19 mouse cellular contexts compared by ENCODE assay signal in the genomic region with DNA sequence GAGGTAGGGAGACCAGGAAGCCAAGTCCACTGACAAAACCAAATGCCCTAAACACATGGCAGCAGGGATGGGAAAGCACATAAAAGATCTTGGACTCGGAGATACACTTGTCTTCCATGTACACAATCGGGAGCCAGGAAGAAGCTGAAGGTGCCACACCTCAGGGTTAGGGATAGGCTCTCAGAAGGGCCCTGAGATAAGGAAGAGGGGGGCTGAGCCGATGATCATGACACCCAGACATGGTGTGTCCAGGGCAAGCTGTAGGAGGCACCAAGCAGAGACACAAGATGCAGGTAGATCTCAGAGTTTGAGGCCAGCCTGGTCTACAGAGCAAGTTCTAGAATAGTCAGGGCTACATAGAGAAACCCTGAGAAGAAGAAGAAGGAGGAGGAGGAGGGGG. TPM values are rescaled to one million over a fixed set of nuclear protein-coding genes. Genes with fewer than 3 reads are reported as not detected.
"Had no signal": no experiment of that assay in that cellular context is flagged by ENCODE, and none has a peak within 500 bp of the region (broad histone marks: within the 10 kb centered on the region; RNA-seq: fewer than 3 reads in every experiment).

No protein-coding gene starts in this region.

RNA-seq across cellular contexts. Expression of a gene that starts 8.6 kb away (rescaled TPM):
- total RNA-seq: liver, adult 2 months; midbrain, postnatal 0 days had no signal
- polyA plus RNA-seq: intestine, embryonic 14.5 days; kidney, embryonic 14.5 days; limb, embryonic 11.5 days; limb, embryonic 14.5 days; lung, embryonic 14.5 days; lung, postnatal 0 days; midbrain, embryonic 11.5 days; midbrain, embryonic 14.5 days; midbrain, postnatal 0 days; neural tube, embryonic 11.5 days; neural tube, embryonic 14.5 days; stomach, postnatal 0 days had no signal

RNA-seq across cellular contexts. Expression of a gene that starts 17.8 kb away (rescaled TPM):
- total RNA-seq: layer of hippocampus, adult 8-10 months; layer of hippocampus, postnatal 10 days; layer of hippocampus, postnatal 36 days; left cerebral cortex, adult 2 months; left cerebral cortex, postnatal 36 days; liver, adult 2 months; midbrain, postnatal 0 days had no signal
- polyA plus RNA-seq: intestine, embryonic 14.5 days; kidney, embryonic 14.5 days; limb, embryonic 11.5 days; limb, embryonic 14.5 days; liver, adult 2 months; lung, embryonic 14.5 days; lung, postnatal 0 days; macrophage; midbrain, embryonic 11.5 days; midbrain, embryonic 14.5 days; midbrain, postnatal 0 days; neural tube, embryonic 11.5 days; neural tube, embryonic 14.5 days; stomach, postnatal 0 days had no signal
